Mouse (Mus musculus) CH12.LX (cell line): ENCODE results near the gene Ahnak. TPM values are rescaled to one million over a fixed set of nuclear protein-coding genes. Genes with fewer than 3 reads are reported as not detected.

Experiments
- DNase-seq: peaks from one replicate; pipeline ENCODE4 v3.0.0-alpha.2; 2013; ENCODE audit errors: extremely low read depth
- H3K27ac ChIP-seq: 2 replicates; pipeline ENCODE4 v1.5.1; 2012; ENCODE audit warnings: low read depth, mild to moderate bottlenecking, control low read depth, moderate library complexity; ENCODE audit not compliant: insufficient read depth
- H3K27me3 ChIP-seq: replicated peaks from 2 replicates; pipeline ENCODE3; 2012; ENCODE audit warnings: inconsistent platforms
- H3K36me3 ChIP-seq, 2 experiments: replicated peaks in 1 of 2; 2 replicates each; pipeline versions ENCODE3 to v1.6.1; 2012; ENCODE audit warnings: inconsistent platforms in 1 of 2, low read length in 1 of 2, mild to moderate bottlenecking in 1 of 2, mixed read lengths in 1 of 2, moderate library complexity in 1 of 2; ENCODE audit not compliant: control insufficient read depth in 1 of 2, insufficient read depth in 1 of 2
- H3K4me1 ChIP-seq, 2 experiments: 2 replicates each; pipeline ENCODE4 v1.6.1; 2012; ENCODE audit warnings: inconsistent platforms in 1 of 2, moderate library complexity in 1 of 2; ENCODE audit not compliant: insufficient read depth in 2 of 2, control insufficient read depth in 1 of 2
- H3K4me2 ChIP-seq: 2 replicates; pipeline ENCODE4 v1.6.1; 2012; ENCODE audit warnings: low read depth, mild to moderate bottlenecking, control low read depth; ENCODE audit not compliant: poor library complexity, insufficient read depth, severe bottlenecking
- H3K4me3 ChIP-seq, 3 experiments: fragments of 150-350 bp in 1 of 3; sonication (generic) in 1 of 3; replicated peaks in 1 of 3; 2 replicates each; pipeline versions ENCODE3 to v1.5.1; 2011 to 2012; ENCODE audit warnings: low read depth in 2 of 3, low read length in 2 of 3, mild to moderate bottlenecking in 2 of 3, moderate library complexity in 2 of 3, control low read depth in 1 of 3, improper control_type of control experiment in 1 of 3, inconsistent platforms in 1 of 3, mixed read lengths in 1 of 3; ENCODE audit not compliant: poor library complexity in 1 of 3
- H3K79me2 ChIP-seq: replicated peaks from 2 replicates; pipeline ENCODE4 v1.6.1; 2012; ENCODE audit warnings: mild to moderate bottlenecking, moderate library complexity; ENCODE audit not compliant: control insufficient read depth, poor library complexity, insufficient read depth, severe bottlenecking; ENCODE audit errors: extremely low read depth
- H3K9ac ChIP-seq: 2 replicates; pipeline ENCODE4 v1.6.1; 2012; ENCODE audit warnings: low read depth, mild to moderate bottlenecking, control low read depth, moderate library complexity; ENCODE audit not compliant: insufficient read depth
- H3K9me3 ChIP-seq: replicated peaks from 2 replicates; pipeline ENCODE3; 2012; ENCODE audit warnings: low read length, inconsistent platforms, mixed read lengths
- BHLHE40 ChIP-seq: IDR thresholded peaks from 2 replicates; pipeline ENCODE4 v1.6.1; 2011; ENCODE audit warnings: mild to moderate bottlenecking, low read depth, low read length, improper control_type of control experiment
- CTCF ChIP-seq, 2 experiments: IDR thresholded peaks in 1 of 2; conservative IDR thresholded peaks in 1 of 2; 2 replicates each; pipeline ENCODE4 v1.5.1; 2011 to 2012; ENCODE audit warnings: low read depth in 2 of 2, low read length in 2 of 2, improper control_type of control experiment in 1 of 2, inconsistent platforms in 1 of 2, mild to moderate bottlenecking in 1 of 2, moderate library complexity in 1 of 2
- E2F4 ChIP-seq: IDR thresholded peaks from 2 replicates; pipeline ENCODE4 v1.6.1; 2011; ENCODE audit warnings: low read depth, low read length, improper control_type of control experiment; ENCODE audit not compliant: insufficient replicate concordance
- ELF1 ChIP-seq: IDR thresholded peaks from 2 replicates; pipeline ENCODE4 v1.6.1; 2014; ENCODE audit warnings: low read depth, mild to moderate bottlenecking, inconsistent platforms, low read length, improper control_type of control experiment
- EP300 ChIP-seq: IDR thresholded peaks from 2 replicates; pipeline ENCODE4 v1.6.1; 2011; ENCODE audit warnings: low read length, improper control_type of control experiment
- ETS1 ChIP-seq: conservative IDR thresholded peaks from 2 replicates; pipeline ENCODE4 v1.6.1; 2012; ENCODE audit warnings: low read depth, mild to moderate bottlenecking, inconsistent platforms, low read length, improper control_type of control experiment, moderate library complexity
- HCFC1 ChIP-seq: IDR thresholded peaks from 2 replicates; pipeline ENCODE4 v1.6.1; 2012; ENCODE audit warnings: low read depth, mild to moderate bottlenecking, inconsistent platforms, low read length, improper control_type of control experiment
- IRF4 ChIP-seq: IDR thresholded peaks from 2 replicates; pipeline ENCODE4 v1.6.1; 2014; ENCODE audit warnings: low read depth, mild to moderate bottlenecking, inconsistent platforms, low read length, improper control_type of control experiment
- JUN ChIP-seq: IDR thresholded peaks from 2 replicates; pipeline ENCODE4 v1.6.1; 2011; ENCODE audit warnings: low read depth, mild to moderate bottlenecking, low read length, improper control_type of control experiment, moderate library complexity; ENCODE audit not compliant: insufficient read depth
- KAT2A ChIP-seq: IDR thresholded peaks from 2 replicates; pipeline ENCODE4 v1.6.1; 2012; ENCODE audit warnings: low read length, improper control_type of control experiment, inconsistent platforms; ENCODE audit not compliant: insufficient replicate concordance
- MEF2A ChIP-seq: IDR thresholded peaks from 2 replicates; pipeline ENCODE4 v1.6.1; 2014; ENCODE audit warnings: low read depth, mild to moderate bottlenecking, inconsistent platforms, low read length, improper control_type of control experiment, borderline replicate concordance
- NRF1 ChIP-seq: IDR thresholded peaks from 2 replicates; pipeline ENCODE4 v1.6.1; 2014; ENCODE audit warnings: low read depth, mild to moderate bottlenecking, inconsistent platforms, low read length, improper control_type of control experiment, moderate library complexity
- POLR2A ChIP-seq: IDR thresholded peaks from 2 replicates; pipeline ENCODE4 v1.6.1; 2011; ENCODE audit warnings: low read depth, mild to moderate bottlenecking, improper control_type of control experiment, low read length
- POLR2AphosphoS2 ChIP-seq: IDR thresholded peaks from 2 replicates; pipeline ENCODE4 v1.6.1; 2011; ENCODE audit warnings: low read depth, low read length, improper control_type of control experiment
- SIN3A ChIP-seq: IDR thresholded peaks from 2 replicates; pipeline ENCODE4 v1.6.1; 2012; ENCODE audit warnings: low read length, improper control_type of control experiment, inconsistent platforms
- USF1 ChIP-seq: IDR thresholded peaks from 2 replicates; pipeline ENCODE4 v1.6.1; 2014; ENCODE audit warnings: low read depth, mild to moderate bottlenecking, inconsistent platforms, low read length, improper control_type of control experiment
- dilution Hi-C: fragments of 300-500 bp; cut with MboI; formaldehyde crosslinking; loops from 2 replicates; pipeline ENCODE4 v1.14.3; 2020; ENCODE audit warnings: low sequenced_read_pairs; ENCODE audit not compliant: extremely low pct_unique_long_range_greater_than_20kb, extremely low pct_ligation_motif_present
- in situ Hi-C: fragments of 300-500 bp; cut with MboI; formaldehyde crosslinking; loops from 3 replicates; pipeline ENCODE4 v1.14.3; 2019; ENCODE audit warnings: low sequenced_read_pairs, low pct_ligation_motif_present, low pct_unique_long_range_greater_than_20kb, mixed read lengths
- polyA plus RNA-seq: library from polyadenylated mRNA; unstranded; fragments of >175 nt; gene quantifications from 2 replicates; pipeline ENCODE4 v1.2.1, GENCODE M21; 2012; ENCODE audit warnings: low read depth; ENCODE audit not compliant: insufficient read length
- total RNA-seq, 2 experiments: library from RNA; depleted of rRNA; stranded (reverse); fragments of 300-350 nt in 1 of 2; fragments of >200 nt in 1 of 2; gene quantifications; 2 replicates each; pipeline ENCODE4 v1.2.3; 2012 to 2014

Ahnak gene
- total and polyA plus RNA-seq, 3 experiments = 1.7 to 21.7 (median 1.8) TPM

- no peaks in the 10 kb centered on the region for H3K9me3 ChIP-seq
- no peak overlapping the region for H3K4me2 ChIP-seq
- H3K27me3 ChIP-seq = no peaks in the 10 kb centered on the region
- H3K4me1 ChIP-seq = peaks cover 27 to 77% of the 10 kb centered on the region in 2 experiments
- DNase-seq = no peak
- H3K4me3 ChIP-seq = no peak overlapping the region
- dilution Hi-C loops = no loop called here
- H3K36me3 ChIP-seq = peaks cover 30 to 46% of the 10 kb centered on the region in 2 experiments
- no peak overlapping the region for H3K9ac ChIP-seq
- H3K79me2 ChIP-seq = no peaks in the 10 kb centered on the region
- H3K27ac ChIP-seq = no peak overlapping the region
- TF ChIP-seq E2F4 = no peak
- TF ChIP-seq SIN3A = no peak
- no peak for TF ChIP-seq POLR2AphosphoS2
- TF ChIP-seq EP300 = no peak
- TF ChIP-seq JUN = no peak
- TF ChIP-seq IRF4 = no peak
- no peak for TF ChIP-seq NRF1
- TF ChIP-seq POLR2A = no peak
- no peak for TF ChIP-seq MEF2A
- TF ChIP-seq BHLHE40 = no peak
- no peak for TF ChIP-seq USF1
- in situ Hi-C loops = no loop called here
Measured at GRCm38 (mm10) chr19:8982303-8983149, 6.6 kb upstream of the Ahnak start.

DNA sequence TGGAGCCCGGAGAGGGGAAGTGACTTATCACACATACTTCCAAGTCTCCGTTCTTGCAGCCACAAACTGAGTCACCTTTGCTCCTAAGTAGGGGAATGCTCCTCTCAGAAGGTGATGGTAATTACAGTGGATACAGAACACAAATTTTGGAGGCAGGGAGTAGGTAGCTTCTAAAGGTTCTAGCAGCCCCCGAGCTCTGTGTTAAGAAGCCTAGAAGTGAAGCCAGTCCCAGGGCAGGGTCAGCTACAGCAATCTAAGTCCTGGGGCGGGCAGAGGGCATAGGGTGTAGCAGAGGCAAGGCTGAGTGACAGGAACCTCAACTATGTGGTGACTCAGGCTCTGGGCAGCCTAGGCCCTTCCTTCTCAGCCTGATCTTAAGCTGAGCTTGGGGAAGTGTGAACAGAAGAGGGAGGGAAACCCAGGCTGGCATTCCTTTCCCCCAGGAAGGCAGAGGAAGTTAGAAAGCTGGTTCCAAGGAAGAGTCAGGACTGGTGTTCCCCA, 5.9 kb upstream of the Ahnak start:
- H3K27ac ChIP-seq = 0 out of 2 replicates have a peak overlapping the region, but pooled peaks have one; percentile 28
- no peaks in the 10 kb centered on the region for H3K9me3 ChIP-seq
- DNase-seq = no peak
- H3K4me1 ChIP-seq = peaks cover 31 to 78% of the 10 kb centered on the region in 2 experiments
- H3K4me2 ChIP-seq = no peak overlapping the region
- peaks cover 23 to 41% of the 10 kb centered on the region in 2 experiments for H3K36me3 ChIP-seq
- in situ Hi-C loops = no loop called here
- dilution Hi-C loops = no loop called here
- H3K9ac ChIP-seq = no peak overlapping the region
- no peaks in the 10 kb centered on the region for H3K79me2 ChIP-seq
- TF ChIP-seq HCFC1 (no peak), ELF1 (no peak), CTCF (conservative IDR thresholded peaks at IDR 0.05 in 1 of 2, IDR thresholded peaks at IDR 0.05 in 1 of 2; ENCODE audit: low read depth in 2 of 2, low read length in 2 of 2) (no peak), KAT2A (no peak), ETS1 (no peak)
- H3K4me3 ChIP-seq = no peak overlapping the region
- peaks cover under 1% of the 10 kb centered on the region for H3K27me3 ChIP-seq
